Mouse (Mus musculus): ENCODE results near the gene Olfml2b. TPM values are rescaled to one million over a fixed set of nuclear protein-coding genes. Genes with fewer than 3 reads are reported as not detected.

Gene Olfml2b
- polyA plus RNA-seq, 1 experiment from 2014 or later = 9.6 TPM

- no peak for ATAC-seq (ENCODE audit: low FRiP score, low read depth)
- no peak overlapping the region for H3K9ac ChIP-seq
- H3K27me3 ChIP-seq (replicated peaks) = no peaks in the 10 kb centered on the region
- WGBS = 88% methylated on average over 6 of the region's 6 CpGs
- no peaks in the 10 kb centered on the region; the same call in 1 of the 2 replicates for H3K4me1 ChIP-seq
- H3K9me3 ChIP-seq = no peaks in the 10 kb centered on the region
- no peaks in the 10 kb centered on the region for H3K36me3 ChIP-seq
- H3K4me3 ChIP-seq = no peak overlapping the region
- no peak overlapping the region for H3K27ac ChIP-seq
- H3K4me2 ChIP-seq (replicated peaks) = no peak overlapping the region
Measured at GRCm38 (mm10) chr1:170728524-170728923, 84.2 kb downstream of the Olfml2b start.

GRCm38 (mm10) chr1:170729267-170729962 is 85.1 kb downstream of the Olfml2b start:
- Histone ChIP-seq H3K27ac (no peak overlapping the region), H3K36me3 (no peaks in the 10 kb centered on the region), H3K9me3 (no peaks in the 10 kb centered on the region), H3K9ac (no peak overlapping the region), H3K4me1 (no peaks in the 10 kb centered on the region; the same call in 1 of the 2 replicates), H3K4me2 (replicated peaks) (no peak overlapping the region), H3K4me3 (no peak overlapping the region), H3K27me3 (replicated peaks) (no peaks in the 10 kb centered on the region)
- 89% methylated on average over 8 of the region's 8 CpGs for WGBS
- no peak for ATAC-seq (ENCODE audit: low FRiP score, low read depth)

GRCm38 (mm10) chr1:170731865-170732595 is 87.7 kb downstream of the Olfml2b start:
- ATAC-seq (ENCODE audit: low FRiP score, low read depth) = no peak

More at GRCm38 (mm10) chr1:170731865-170732595, 87.7 kb downstream of the Olfml2b start:
- Histone ChIP-seq H3K27me3 (replicated peaks) (no peaks in the 10 kb centered on the region), H3K4me2 (replicated peaks) (no peak overlapping the region), H3K27ac (no peak overlapping the region), H3K36me3 (no peaks in the 10 kb centered on the region), H3K4me3 (no peak overlapping the region), H3K9me3 (no peaks in the 10 kb centered on the region), H3K4me1 (no peaks in the 10 kb centered on the region; the same call in 1 of the 2 replicates), H3K9ac (no peak overlapping the region)
- WGBS = 84% methylated on average over 11 of the region's 11 CpGs

Other genes with a start within 250 kb of the Olfml2b start
- gene Nos1ap, start 54.7 kb upstream of the Olfml2b start, polyA plus RNA-seq (2016; fragmentation: Nextera tagmentation; extraction: Ambion mirVana) = 19.7 and 23.3 TPM in 2 replicates
- gene Atf6, start 223.2 kb downstream of the Olfml2b start, polyA plus RNA-seq (2016; fragmentation: Nextera tagmentation; extraction: Ambion mirVana) = 9.6 and 10.2 TPM in 2 replicates
- gene Gm26620, start 240.5 kb downstream of the Olfml2b start, polyA plus RNA-seq (2016; fragmentation: Nextera tagmentation; extraction: Ambion mirVana) = 0.29 and 0.51 TPM in 2 replicates
- 34.1 and 39.0 TPM in 2 replicates for gene Dusp12, start 241.0 kb downstream of the Olfml2b start, polyA plus RNA-seq (2016; fragmentation: Nextera tagmentation; extraction: Ambion mirVana)

Measured in neural tube, embryonic 12.5 days (tissue).